Mouse (Mus musculus) kidney, postnatal 0 days (tissue): ENCODE measurements around the gene Gcdh. TPM values are rescaled to one million over a fixed set of nuclear protein-coding genes. Genes with fewer than 3 reads are reported as not detected.

Experiments
- ATAC-seq: fragments of 200-750 bp; cut with Nextera tagmentation; replicated peaks from 2 replicates; pipeline ENCODE4 v1.8.0; 2017; ENCODE audit warnings: low read depth, moderate number of reproducible peaks, moderate TSS enrichment, moderate library complexity; ENCODE audit not compliant: low FRiP score
- DNase-seq: peaks from one replicate; pipeline ENCODE4 v3.0.0-alpha.2; 2016; ENCODE audit warnings: low spot score
- H3K27ac ChIP-seq: fragments of 300-500 bp; sonication (generic); 2 replicates; pipeline ENCODE4 v1.5.1; 2014; ENCODE audit warnings: mild to moderate bottlenecking
- H3K27me3 ChIP-seq: fragments of 300-500 bp; sonication (generic); 2 replicates; pipeline ENCODE4 v1.6.1; 2014; ENCODE audit warnings: low read length, mixed read lengths; ENCODE audit not compliant: insufficient read depth
- H3K36me3 ChIP-seq: fragments of 300-500 bp; sonication (generic); 2 replicates; pipeline ENCODE4 v1.6.1; 2014; ENCODE audit warnings: low read length, mixed read lengths; ENCODE audit not compliant: insufficient read depth
- H3K4me1 ChIP-seq: fragments of 300-500 bp; sonication (generic); replicated peaks from 2 replicates; pipeline ENCODE4 v1.6.1; 2014; ENCODE audit warnings: antibody characterized with exemption, low read length, mixed read lengths; ENCODE audit not compliant: insufficient read depth
- H3K4me2 ChIP-seq: fragments of 300-500 bp; sonication (generic); 2 replicates; pipeline ENCODE4 v1.6.1; 2014; ENCODE audit warnings: mild to moderate bottlenecking, low read length, moderate library complexity, mixed read lengths
- H3K4me3 ChIP-seq: fragments of 300-500 bp; sonication (generic); replicated peaks from 2 replicates; pipeline ENCODE4 v1.5.1; 2014; ENCODE audit warnings: low read depth, low read length
- H3K9ac ChIP-seq: fragments of 300-500 bp; sonication (generic); 2 replicates; pipeline ENCODE4 v1.6.1; 2014; ENCODE audit warnings: low read depth, low read length
- H3K9me3 ChIP-seq: fragments of 300-500 bp; sonication (generic); replicated peaks from 2 replicates; pipeline ENCODE4 v1.6.1; 2016; ENCODE audit warnings: low read length, inconsistent platforms, mixed read lengths
- CTCF ChIP-seq: IDR thresholded peaks from 2 replicates; pipeline ENCODE4 v1.5.1; 2016; ENCODE audit warnings: antibody characterized with exemption, low read depth, mild to moderate bottlenecking, moderate library complexity
- WGBS: fragments of 180-500 bp; shearing (Covaris S2); extraction: QIAGEN DNeasy Blood & Tissue Kit; methylation state at CpG from one replicate; pipeline ENCODE4 v1.1.7; 2014; 5-methylcytosine and 5-hydroxymethylcytosine counted together
- polyA plus RNA-seq: library from polyadenylated mRNA; unstranded; fragments of >200 nt; fragmentation: Nextera tagmentation; extraction: Ambion mirVana; gene quantifications from 2 replicates; pipeline ENCODE4 v1.2.1, GENCODE M21; 2015

Gcdh gene
- polyA plus RNA-seq, 1 experiment from 2014 or later: 59.2 TPM

- Histone ChIP-seq H3K9me3 (no peaks in the 10 kb centered on the region), H3K9ac (no peak overlapping the region), H3K36me3 (no peaks in the 10 kb centered on the region), H3K4me3 (peak overlapping the region; percentile 34), H3K4me1 (peaks cover 15% of the 10 kb centered on the region; the same call in 1 of the 2 replicates), H3K27me3 (peaks cover 9% of the 10 kb centered on the region), H3K4me2 (peak overlapping the region; percentile 68), H3K27ac (no peak overlapping the region)
- ATAC-seq (no peak), DNase-seq (no peak)
- WGBS: 19% methylated on average over 27 of the region's 27 CpGs
- TF ChIP-seq CTCF: no peak
Measured at GRCm38 (mm10) chr8:84912391-84912790, 18.7 kb upstream of the Gcdh start.

- 86% methylated on average over 9 of the region's 9 CpGs for WGBS
- peaks cover 9% of the 10 kb centered on the region for H3K27me3 ChIP-seq
- DNase-seq: no peak
Measured at GRCm38 (mm10) chr8:84911854-84912253, 18.1 kb upstream of the Gcdh start.

GRCm38 (mm10) chr8:84910551-84910950 is 16.8 kb upstream of the Gcdh start:
- Histone ChIP-seq H3K9ac (no peak overlapping the region), H3K9me3 (no peaks in the 10 kb centered on the region), H3K27ac (no peak overlapping the region), H3K36me3 (no peaks in the 10 kb centered on the region), H3K4me3 (no peak overlapping the region), H3K4me1 (peaks cover 15% of the 10 kb centered on the region; the same call in 1 of the 2 replicates), H3K27me3 (peaks cover 9% of the 10 kb centered on the region), H3K4me2 (no peak overlapping the region)
- TF ChIP-seq CTCF: no peak
- DNase-seq (no peak), ATAC-seq (no peak)
- WGBS: 86% methylated on average over 6 of the region's 6 CpGs

More at GRCm38 (mm10) chr8:84911854-84912253, 18.1 kb upstream of the Gcdh start:
- Histone ChIP-seq H3K4me1 (peaks cover 15% of the 10 kb centered on the region; the same call in 1 of the 2 replicates), H3K9me3 (no peaks in the 10 kb centered on the region), H3K4me3 (no peak overlapping the region), H3K27ac (no peak overlapping the region), H3K36me3 (no peaks in the 10 kb centered on the region), H3K4me2 (no peak overlapping the region), H3K9ac (no peak overlapping the region)
- no peak for TF ChIP-seq CTCF
- ATAC-seq: no peak

GRCm38 (mm10) chr8:84909949-84910348 is 16.2 kb upstream of the Gcdh start:
- Histone ChIP-seq H3K27ac (no peak overlapping the region), H3K4me3 (no peak overlapping the region), H3K4me1 (peaks cover 15% of the 10 kb centered on the region; the same call in 1 of the 2 replicates), H3K36me3 (no peaks in the 10 kb centered on the region), H3K9ac (no peak overlapping the region), H3K4me2 (no peak overlapping the region), H3K9me3 (no peaks in the 10 kb centered on the region), H3K27me3 (peaks cover 9% of the 10 kb centered on the region)
- WGBS: 62% methylated on average over 5 of the region's 5 CpGs
- DNase-seq (no peak), ATAC-seq (no peak)
- TF ChIP-seq CTCF: no peak

- Histone ChIP-seq H3K36me3 (no peaks in the 10 kb centered on the region), H3K4me2 (peak overlapping the region; percentile 90), H3K27me3 (peaks cover 9% of the 10 kb centered on the region), H3K27ac (no peak overlapping the region), H3K4me3 (peak overlapping the region; percentile 47), H3K9ac (peak overlapping the region; percentile 58), H3K4me1 (peaks cover 15% of the 10 kb centered on the region; the same call in 1 of the 2 replicates), H3K9me3 (no peaks in the 10 kb centered on the region)
- TF ChIP-seq CTCF: no peak
- no peak for ATAC-seq
- WGBS: 52% methylated on average over 20 of the region's 20 CpGs
- no peak for DNase-seq
Measured at GRCm38 (mm10) chr8:84909162-84909767, 15.5 kb upstream of the Gcdh start.

GRCm38 (mm10) chr8:84908421-84909161 is 14.9 kb upstream of the Gcdh start, which contains the start of gene Dnase2a:
TSS of gene Dnase2a (plus strand) at chr8:84908560.
- no peaks in the 10 kb centered on the region for H3K36me3 ChIP-seq
- peaks cover 15% of the 10 kb centered on the region; the same call in 1 of the 2 replicates for H3K4me1 ChIP-seq
- H3K9ac ChIP-seq: peak within 1 kb of the TSS; percentile 58
- whole genome bisulfite sequencing: under 1% methylated on average over 45 of the region's 45 CpGs
- no peak for TF ChIP-seq CTCF
- no peaks in the 10 kb centered on the region for H3K9me3 ChIP-seq
- H3K27me3 ChIP-seq: peaks cover 9% of the 10 kb centered on the region
- H3K27ac ChIP-seq: no peak within 1 kb of the TSS
- peak within 1 kb of the TSS; percentile 47 for H3K4me3 ChIP-seq
- ATAC-seq: peak; percentile 84
- H3K4me2 ChIP-seq: peak within 1 kb of the TSS; percentile 90
- DNase-seq: peak; percentile 99
